In genomic region chrX:36229273-36229672, GRCm38 (mm10) we compare ENCODE assay signal across 25 mouse cellular contexts. TPM values are rescaled to one million over a fixed set of nuclear protein-coding genes. Genes with fewer than 3 reads are reported as not detected.
DNase-seq lines count a peak whose midpoint lies in the region; ATAC-seq and TF ChIP-seq lines count a peak whose summit lies in the region.
"Had no signal": no experiment of that assay in that cellular context is flagged by ENCODE, and none has a peak within 500 bp of the region (broad histone marks: within the 10 kb centered on the region; RNA-seq: fewer than 3 reads in every experiment).

No protein-coding gene starts in this region.

- H3K27me3 ChIP-seq in heart, embryonic 13.5 days (replicated peaks), result no peaks in the 10 kb centered on the region
- H3K27me3 ChIP-seq in heart, embryonic 12.5 days (replicated peaks), result no peaks in the 10 kb centered on the region
- H3K27me3 ChIP-seq: embryonic facial prominence, embryonic 15.5 days; hindbrain, embryonic 13.5 days; limb, embryonic 13.5 days; liver, embryonic 12.5 days; midbrain, embryonic 15.5 days; neural tube, embryonic 12.5 days had no signal

- 53% methylated on average over 2 of the region's 2 CpGs for WGBS in heart, embryonic 13.5 days
- WGBS in heart, embryonic 12.5 days, result 60% methylated on average over 2 of the region's 2 CpGs
- WGBS in macrophage (ENCODE audit: missing documents), result 23% methylated on average over 2 of the region's 2 CpGs
- WGBS in lung, adult 2 months, result 60% methylated on average over 2 of the region's 2 CpGs

- ATAC-seq in heart, embryonic 13.5 days (ENCODE audit: extremely low read depth, insufficient number of reproducible peaks, low FRiP score, low TSS enrichment), result no peak
- no peak for ATAC-seq in heart, embryonic 12.5 days (ENCODE audit: insufficient number of reproducible peaks, low FRiP score)
- peak; percentile 56 for ATAC-seq in granulocyte monocyte progenitor cell, adult 5-6 weeks (replicated peaks; ENCODE audit: poor library complexity, severe bottlenecking)
- ATAC-seq: forebrain, embryonic 14.5 days; inflammation-experienced regulatory T-cells, adult 6 months; liver, embryonic 12.5 days; midbrain, embryonic 15.5 days had no signal

- no peak for TF ChIP-seq POLR2A in lung, adult 2 months (IDR thresholded peaks at IDR 0.05; ENCODE audit: borderline replicate concordance, extremely low read depth, low read depth, low read length)

- peak; percentile 4 for DNase-seq in layer of hippocampus, adult 11-12 months (ENCODE audit: low spot score)
- DNase-seq in layer of hippocampus, adult 9-10 months (ENCODE audit: low spot score), result no peak
- no peak for DNase-seq in thymus, postnatal 25 days
- no peak for DNase-seq in lung, adult 2 months
- DNase-seq: adrenal gland, adult 2 months; B cell, adult 2 months; cerebellum, adult 2 months; cerebellum, postnatal 36 days; layer of hippocampus, postnatal 36 days; right cerebral cortex, postnatal 14 days; spleen, adult 18-20 months had no signal

- no peaks in the 10 kb centered on the region for H3K36me3 ChIP-seq in heart, embryonic 13.5 days
- no peaks in the 10 kb centered on the region for H3K36me3 ChIP-seq in heart, embryonic 12.5 days
- no peaks in the 10 kb centered on the region for H3K36me3 ChIP-seq in macrophage (ENCODE audit: inconsistent target)
- H3K36me3 ChIP-seq: embryonic facial prominence, embryonic 15.5 days; hindbrain, embryonic 13.5 days; limb, embryonic 13.5 days; liver, embryonic 12.5 days; midbrain, embryonic 15.5 days; neural tube, embryonic 12.5 days had no signal

- no peak for TF ChIP-seq CTCF in lung, adult 2 months (IDR thresholded peaks at IDR 0.05; ENCODE audit: insufficient read depth, low read length)

- H3K27ac ChIP-seq in heart, embryonic 13.5 days (replicated peaks), result peak overlapping the region; percentile 12; the same call in 1 of the 2 replicates
- H3K27ac ChIP-seq in heart, embryonic 12.5 days (ENCODE audit: poor library complexity, severe bottlenecking), result no peak overlapping the region
- peak overlapping the region; percentile 42 for H3K27ac ChIP-seq in macrophage
- H3K27ac ChIP-seq: embryonic facial prominence, embryonic 15.5 days; hindbrain, embryonic 13.5 days; limb, embryonic 13.5 days; liver, embryonic 12.5 days; midbrain, embryonic 15.5 days; neural tube, embryonic 12.5 days had no signal

- H3K9me3 ChIP-seq in heart, embryonic 13.5 days, result no peaks in the 10 kb centered on the region
- no peaks in the 10 kb centered on the region for H3K9me3 ChIP-seq in heart, embryonic 12.5 days (replicated peaks)
- H3K9me3 ChIP-seq: embryonic facial prominence, embryonic 15.5 days; hindbrain, embryonic 13.5 days; limb, embryonic 13.5 days; liver, embryonic 12.5 days; midbrain, embryonic 15.5 days; neural tube, embryonic 12.5 days had no signal

- no peak overlapping the region for H3K9ac ChIP-seq in heart, embryonic 13.5 days
- H3K9ac ChIP-seq in heart, embryonic 12.5 days, result no peak overlapping the region
- H3K9ac ChIP-seq: embryonic facial prominence, embryonic 15.5 days; hindbrain, embryonic 13.5 days; limb, embryonic 13.5 days; liver, embryonic 12.5 days; midbrain, embryonic 15.5 days; neural tube, embryonic 12.5 days had no signal

- no peak overlapping the region for H3K4me2 ChIP-seq in heart, embryonic 13.5 days
- H3K4me2 ChIP-seq in heart, embryonic 12.5 days, result no peak overlapping the region
- H3K4me2 ChIP-seq: embryonic facial prominence, embryonic 15.5 days; hindbrain, embryonic 13.5 days; limb, embryonic 13.5 days; liver, embryonic 12.5 days; midbrain, embryonic 15.5 days; neural tube, embryonic 12.5 days had no signal

- no peaks in the 10 kb centered on the region for H3K4me1 ChIP-seq in heart, embryonic 13.5 days
- no peaks in the 10 kb centered on the region for H3K4me1 ChIP-seq in heart, embryonic 12.5 days (replicated peaks)
- H3K4me1 ChIP-seq in lung, adult 2 months (ENCODE audit: control insufficient read depth, insufficient read depth, low read length), result no peaks in the 10 kb centered on the region
- H3K4me1 ChIP-seq: embryonic facial prominence, embryonic 15.5 days; hindbrain, embryonic 13.5 days; limb, embryonic 13.5 days; liver, embryonic 12.5 days; midbrain, embryonic 15.5 days; neural tube, embryonic 12.5 days had no signal

- no peak overlapping the region for H3K4me3 ChIP-seq in heart, embryonic 13.5 days
- H3K4me3 ChIP-seq in heart, embryonic 12.5 days, result no peak overlapping the region
- no peak overlapping the region for H3K4me3 ChIP-seq in macrophage (ENCODE audit: inconsistent target)
- no peak overlapping the region for H3K4me3 ChIP-seq in lung, adult 2 months (replicated peaks; ENCODE audit: extremely low read depth, low read depth, low read length)
- H3K4me3 ChIP-seq: embryonic facial prominence, embryonic 15.5 days; hindbrain, embryonic 13.5 days; limb, embryonic 13.5 days; liver, embryonic 12.5 days; midbrain, embryonic 15.5 days; neural tube, embryonic 12.5 days had no signal

- H3K79me2 ChIP-seq in macrophage (ENCODE audit: inconsistent target), result no peaks in the 10 kb centered on the region

RNA-seq across cellular contexts. Expression of gene Zcchc12, which starts 33.6 kb away (rescaled TPM):
- polyA plus RNA-seq in heart, embryonic 13.5 days (2015; fragmentation: Nextera tagmentation; extraction: Ambion mirVana), result 5.1 and 7.2 TPM in 2 replicates
- 7.3 and 7.9 TPM in 2 replicates for polyA plus RNA-seq in heart, embryonic 12.5 days (2016; fragmentation: Nextera tagmentation; extraction: Ambion mirVana)
- not detected in 2 replicates for total RNA-seq in granulocyte monocyte progenitor cell, adult 5-6 weeks (2014; fragmentation: Nextera tagmentation)
- not detected in 2 replicates for total RNA-seq in granulocyte monocyte progenitor cell, adult 5-6 weeks (2017)
- total RNA-seq in macrophage (2018; cell fraction: chromatin; rRNA removed), result not detected
- not detected for total RNA-seq in macrophage (2018; cell fraction: cytosol; rRNA removed)
- under 1 TPM in 2 of 26 experiments, not detected in 24; 0.41 to 0.46 TPM for total RNA-seq in macrophage (2018; cell fraction: nucleus; rRNA removed)
- polyA plus RNA-seq in macrophage (2018), result not detected in 3 replicates
- 0.05 and 0.11 TPM in 2 replicates for polyA plus RNA-seq in lung, adult 2 months (2012; rRNA removed)
- total RNA-seq: gastrocnemius, adult 8-10 months; MEL had no signal
